Mouse (Mus musculus): ENCODE data around the gene Unkl. TPM values are rescaled to one million over a fixed set of nuclear protein-coding genes. Genes with fewer than 3 reads are reported as not detected.
"Not testable (repeated sequence)": the region's sequence is repeated elsewhere in the genome, so short reads cannot be mapped to it uniquely, and the experiment has no call there.

Unkl gene
- polyA plus RNA-seq, 1 experiment from 2014 or later: 16.0 TPM

- no peak overlapping the region for H3K4me3 ChIP-seq (ENCODE audit: low read length)
- no peaks in the 10 kb centered on the region for H3K36me3 ChIP-seq (ENCODE audit: control insufficient read depth, insufficient read depth, low read length)
- whole genome bisulfite sequencing: 88% methylated on average over 7 of the region's 7 CpGs
- no peaks in the 10 kb centered on the region for H3K27me3 ChIP-seq (replicated peaks; ENCODE audit: control insufficient read depth, insufficient read depth, low read length)
- no peak overlapping the region for H3K27ac ChIP-seq (ENCODE audit: low read depth, low read length)
- H3K9me3 ChIP-seq (ENCODE audit: control insufficient read depth, low read length): no peaks in the 10 kb centered on the region
- H3K4me1 ChIP-seq (ENCODE audit: control insufficient read depth, insufficient read depth, low read depth, low read length): peaks cover 9% of the 10 kb centered on the region
- ATAC-seq: no peak
- H3K9ac ChIP-seq (ENCODE audit: low read depth, low read length): no peak overlapping the region
- no peak overlapping the region for H3K4me2 ChIP-seq (ENCODE audit: low read length)
Measured at GRCm38 (mm10) chr17:25224586-25225222, 36.5 kb downstream of the Unkl start.

DNA sequence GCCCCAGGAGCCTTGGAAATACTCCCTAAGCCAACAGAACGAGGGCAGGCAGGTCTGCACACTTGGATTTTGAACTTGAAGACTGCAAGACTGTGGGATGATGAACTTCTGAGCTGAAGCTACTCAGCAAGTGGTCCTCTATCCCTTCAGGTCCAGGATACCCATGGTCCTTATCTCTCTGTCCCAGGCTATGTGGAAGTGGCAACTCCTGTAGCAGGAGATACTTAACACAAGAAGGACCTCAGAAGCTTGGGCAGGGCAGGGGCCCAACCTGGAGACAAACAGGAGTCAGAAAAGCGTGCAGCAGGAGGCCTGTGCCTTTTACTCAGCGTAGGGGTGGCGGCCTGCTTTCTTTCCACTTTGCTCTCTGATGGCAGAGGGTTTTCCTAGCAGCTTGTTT lies 37.5 kb downstream of the Unkl start:
- 98% methylated on average over 4 of the region's 4 CpGs for WGBS
- no peaks in the 10 kb centered on the region for H3K27me3 ChIP-seq (replicated peaks; ENCODE audit: control insufficient read depth, insufficient read depth, low read length)

GRCm38 (mm10) chr17:25227991-25228390 lies 39.8 kb downstream of the Unkl start:
- Histone ChIP-seq H3K9me3 (ENCODE audit: control insufficient read depth, low read length) (no peaks in the 10 kb centered on the region), H3K4me1 (ENCODE audit: control insufficient read depth, insufficient read depth, low read depth, low read length) (no peaks in the 10 kb centered on the region), H3K4me2 (ENCODE audit: low read length) (no peak overlapping the region), H3K9ac (ENCODE audit: low read depth, low read length) (no peak overlapping the region), H3K27ac (ENCODE audit: low read depth, low read length) (no peak overlapping the region), H3K4me3 (ENCODE audit: low read length) (no peak overlapping the region), H3K27me3 (replicated peaks; ENCODE audit: control insufficient read depth, insufficient read depth, low read length) (no peaks in the 10 kb centered on the region), H3K36me3 (ENCODE audit: control insufficient read depth, insufficient read depth, low read length) (peaks cover 6% of the 10 kb centered on the region)
- no peak for ATAC-seq
- WGBS: 88% methylated on average over 5 of the region's 5 CpGs

More for the DNA sequence above, 37.5 kb downstream of the Unkl start:
- no peak overlapping the region for H3K4me3 ChIP-seq (ENCODE audit: low read length)
- H3K4me2 ChIP-seq (ENCODE audit: low read length): no peak overlapping the region
- no peaks in the 10 kb centered on the region for H3K36me3 ChIP-seq (ENCODE audit: control insufficient read depth, insufficient read depth, low read length)
- H3K4me1 ChIP-seq (ENCODE audit: control insufficient read depth, insufficient read depth, low read depth, low read length): peaks cover 9% of the 10 kb centered on the region
- no peak for ATAC-seq
- H3K27ac ChIP-seq (ENCODE audit: low read depth, low read length): no peak overlapping the region
- H3K9ac ChIP-seq (ENCODE audit: low read depth, low read length): no peak overlapping the region
- no peaks in the 10 kb centered on the region for H3K9me3 ChIP-seq (ENCODE audit: control insufficient read depth, low read length)

GRCm38 (mm10) chr17:25230014-25230655 lies 41.9 kb downstream of the Unkl start:
- H3K9me3 ChIP-seq (ENCODE audit: control insufficient read depth, low read length); H3K9ac ChIP-seq (ENCODE audit: low read depth, low read length); H3K27me3 ChIP-seq (replicated peaks; ENCODE audit: control insufficient read depth, insufficient read depth, low read length); H3K27ac ChIP-seq (ENCODE audit: low read depth, low read length); H3K4me2 ChIP-seq (ENCODE audit: low read length); H3K4me1 ChIP-seq (ENCODE audit: control insufficient read depth, insufficient read depth, low read depth, low read length); H3K4me3 ChIP-seq (ENCODE audit: low read length): not testable (repeated sequence)
- peaks cover 15% of the 10 kb centered on the region for H3K36me3 ChIP-seq (ENCODE audit: control insufficient read depth, insufficient read depth, low read length)
- WGBS: 77% methylated on average over 13 of the region's 17 CpGs
- ATAC-seq: peak; percentile 69; the same call in 1 of the 2 replicates

DNA sequence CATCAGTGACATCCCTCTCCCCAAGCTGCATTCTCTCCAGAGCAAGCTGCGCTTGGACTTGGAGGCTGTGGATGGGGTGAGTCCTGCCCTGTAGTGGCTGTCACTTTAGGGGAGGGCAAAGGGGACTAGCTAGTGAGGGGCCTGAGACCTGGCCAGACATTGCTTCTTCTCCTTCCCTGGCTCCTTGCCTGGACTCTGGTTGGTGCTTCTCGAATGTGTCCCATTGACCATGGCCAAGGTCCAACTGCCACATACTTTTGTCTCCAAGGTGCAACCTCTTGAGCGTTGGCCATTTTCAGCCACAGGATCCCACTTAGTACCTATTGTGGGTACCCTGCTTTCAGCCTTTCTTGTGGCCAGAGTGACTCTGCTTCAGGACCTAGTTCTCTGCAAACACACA lies 42.5 kb downstream of the Unkl start:
- Histone ChIP-seq H3K27me3 (replicated peaks; ENCODE audit: control insufficient read depth, insufficient read depth, low read length) (no peaks in the 10 kb centered on the region), H3K9me3 (ENCODE audit: control insufficient read depth, low read length) (no peaks in the 10 kb centered on the region), H3K4me3 (ENCODE audit: low read length) (no peak overlapping the region), H3K27ac (ENCODE audit: low read depth, low read length) (no peak overlapping the region), H3K9ac (ENCODE audit: low read depth, low read length) (no peak overlapping the region), H3K4me2 (ENCODE audit: low read length) (no peak overlapping the region), H3K4me1 (ENCODE audit: control insufficient read depth, insufficient read depth, low read depth, low read length) (no peaks in the 10 kb centered on the region), H3K36me3 (ENCODE audit: control insufficient read depth, insufficient read depth, low read length) (peaks cover 15% of the 10 kb centered on the region)
- ATAC-seq: no peak
- 84% methylated on average over 3 of the region's 3 CpGs for WGBS

DNA sequence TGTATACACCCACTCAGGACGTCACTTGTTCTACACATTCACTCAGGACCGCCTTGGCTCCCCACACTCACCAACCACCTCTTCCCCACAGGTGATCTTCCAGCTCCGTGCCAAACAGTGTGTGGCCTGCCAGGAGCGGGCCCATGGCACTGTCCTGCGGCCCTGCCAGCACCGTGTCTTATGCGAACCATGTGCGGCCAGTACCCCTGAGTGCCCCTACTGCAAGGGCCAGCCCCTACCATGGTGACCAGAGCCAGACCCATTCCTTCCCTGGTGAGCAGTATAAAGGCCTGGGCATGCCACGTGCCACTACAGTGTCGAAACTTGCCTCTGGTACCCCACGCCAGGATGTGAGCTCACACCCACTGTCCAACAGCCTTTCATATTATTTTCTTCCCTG lies 43.4 kb downstream of the Unkl start:
- ATAC-seq: peak; percentile 84
- peaks cover 15% of the 10 kb centered on the region for H3K36me3 ChIP-seq (ENCODE audit: control insufficient read depth, insufficient read depth, low read length)
- 93% methylated on average over 6 of the region's 11 CpGs for WGBS
- H3K9me3 ChIP-seq (ENCODE audit: control insufficient read depth, low read length); H3K4me3 ChIP-seq (ENCODE audit: low read length); H3K9ac ChIP-seq (ENCODE audit: low read depth, low read length); H3K4me2 ChIP-seq (ENCODE audit: low read length); H3K4me1 ChIP-seq (ENCODE audit: control insufficient read depth, insufficient read depth, low read depth, low read length); H3K27me3 ChIP-seq (replicated peaks; ENCODE audit: control insufficient read depth, insufficient read depth, low read length); H3K27ac ChIP-seq (ENCODE audit: low read depth, low read length): not testable (repeated sequence)

- Histone ChIP-seq H3K4me3 (ENCODE audit: low read length) (no peak overlapping the region), H3K27me3 (replicated peaks; ENCODE audit: control insufficient read depth, insufficient read depth, low read length) (no peaks in the 10 kb centered on the region), H3K4me2 (ENCODE audit: low read length) (no peak overlapping the region), H3K9me3 (ENCODE audit: control insufficient read depth, low read length) (no peaks in the 10 kb centered on the region), H3K36me3 (ENCODE audit: control insufficient read depth, insufficient read depth, low read length) (peaks cover 20% of the 10 kb centered on the region), H3K27ac (ENCODE audit: low read depth, low read length) (no peak overlapping the region), H3K4me1 (ENCODE audit: control insufficient read depth, insufficient read depth, low read depth, low read length) (peaks cover 7% of the 10 kb centered on the region), H3K9ac (ENCODE audit: low read depth, low read length) (no peak overlapping the region)
- 86% methylated on average over 9 of the region's 9 CpGs for WGBS
- ATAC-seq: no peak
Measured at GRCm38 (mm10) chr17:25235635-25236034, 47.4 kb downstream of the Unkl start.

GRCm38 (mm10) chr17:25239695-25240636 lies 51.8 kb downstream of the Unkl start, which contains the start of the genes Gnptg and Tsr3:
Gnptg (minus strand) TSS chr17:25240124.
Tsr3 (plus strand) TSS chr17:25240170.
- peaks cover 17% of the 10 kb centered on the region for H3K4me1 ChIP-seq (ENCODE audit: control insufficient read depth, insufficient read depth, low read depth, low read length)
- peak within 1 kb of the TSS; percentile 99 for H3K4me3 ChIP-seq (ENCODE audit: low read length)
- H3K4me2 ChIP-seq (ENCODE audit: low read length): peak within 1 kb of the TSS; percentile 97
- peak within 1 kb of the TSS; percentile 97 for H3K9ac ChIP-seq (ENCODE audit: low read depth, low read length)
- H3K36me3 ChIP-seq (ENCODE audit: control insufficient read depth, insufficient read depth, low read length): peaks cover 20% of the 10 kb centered on the region
- peak within 1 kb of the TSS; percentile 84 for H3K27ac ChIP-seq (ENCODE audit: low read depth, low read length)
- no peaks in the 10 kb centered on the region for H3K9me3 ChIP-seq (ENCODE audit: control insufficient read depth, low read length)
- peak; percentile 90 for ATAC-seq
- H3K27me3 ChIP-seq (replicated peaks; ENCODE audit: control insufficient read depth, insufficient read depth, low read length): no peaks in the 10 kb centered on the region
- WGBS: under 1% methylated on average over 62 of the region's 80 CpGs
